Mouse (Mus musculus): Measurements from ENCODE around the gene Map3k5.

The Map3k5 gene

GRCm38 (mm10) chr10:20190139-20190747, 256.0 kb downstream of the Map3k5 start:
- DNase-seq (ENCODE audit: low spot score in 2 of 2), result no peak

Data from spleen, postnatal 14 days (tissue).